Mouse (Mus musculus) heart, embryonic 16.5 days (tissue): ENCODE results near the gene Zfand2a. TPM values are rescaled to one million over a fixed set of nuclear protein-coding genes. Genes with fewer than 3 reads are reported as not detected.

Experiments
- ATAC-seq: fragments of 200-750 bp; cut with Nextera tagmentation; replicated peaks from 2 replicates; pipeline ENCODE4 v1.8.0; 2017; ENCODE audit warnings: moderate number of reproducible peaks; ENCODE audit not compliant: insufficient read depth, low FRiP score; ENCODE audit errors: extremely low read depth
- H3K27ac ChIP-seq: fragments of 300-500 bp; sonication (generic); 2 replicates; pipeline ENCODE4 v1.5.1; 2014; ENCODE audit warnings: mild to moderate bottlenecking, low read length, control low read depth, moderate library complexity
- H3K27me3 ChIP-seq: fragments of 300-500 bp; sonication (generic); 2 replicates; pipeline ENCODE4 v1.6.1; 2014; ENCODE audit warnings: low read length, mixed read lengths; ENCODE audit not compliant: control insufficient read depth, insufficient read depth
- H3K36me3 ChIP-seq: fragments of 300-500 bp; sonication (generic); 2 replicates; pipeline ENCODE4 v1.6.1; 2014; ENCODE audit not compliant: control insufficient read depth, insufficient read depth
- H3K4me1 ChIP-seq: fragments of 300-500 bp; sonication (generic); 2 replicates; pipeline ENCODE4 v1.6.1; 2014; ENCODE audit warnings: low read length, mixed read lengths; ENCODE audit not compliant: control insufficient read depth, insufficient read depth
- H3K4me2 ChIP-seq: fragments of 300-500 bp; sonication (generic); 2 replicates; pipeline ENCODE4 v1.6.1; 2014; ENCODE audit warnings: low read depth, mild to moderate bottlenecking, control low read depth, low read length
- H3K4me3 ChIP-seq: fragments of 300-500 bp; sonication (generic); 2 replicates; pipeline ENCODE4 v1.5.1; 2014; ENCODE audit warnings: mild to moderate bottlenecking, control low read depth, low read length
- H3K9ac ChIP-seq: fragments of 300-500 bp; sonication (generic); 2 replicates; pipeline ENCODE4 v1.6.1; 2014; ENCODE audit warnings: low read length, control low read depth
- H3K9me3 ChIP-seq: fragments of 300-500 bp; sonication (generic); replicated peaks from 2 replicates; pipeline ENCODE4 v1.6.1; 2016; ENCODE audit warnings: low read length; ENCODE audit not compliant: control insufficient read depth
- WGBS: fragments of 180-500 bp; shearing (Covaris S2); extraction: QIAGEN DNeasy Blood & Tissue Kit; methylation state at CpG from one replicate; pipeline ENCODE4 v1.1.7; 2014; 5-methylcytosine and 5-hydroxymethylcytosine counted together
- polyA plus RNA-seq: library from polyadenylated mRNA; unstranded; fragments of >200 nt; fragmentation: Nextera tagmentation; extraction: Ambion mirVana; gene quantifications from 2 replicates; pipeline ENCODE4 v1.2.1, GENCODE M21; 2015

The Zfand2a gene
- polyA plus RNA-seq, 1 experiment from 2014 or later, result 10.0 TPM

DNA sequence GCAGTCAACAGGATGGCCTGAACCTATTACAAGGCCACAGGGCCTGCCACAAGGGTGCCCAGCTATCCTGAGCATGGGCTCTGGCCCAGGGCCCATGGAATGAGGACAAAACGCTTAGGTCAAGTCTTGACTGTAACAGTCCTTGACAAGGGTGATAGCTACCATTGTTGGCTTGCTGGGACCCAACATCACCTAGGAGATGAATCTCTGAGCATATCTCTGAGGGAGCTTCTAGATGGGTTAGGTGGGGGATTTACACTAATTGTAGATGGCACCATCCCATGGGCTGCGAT lies 42.7 kb downstream of the Zfand2a start:
- no peak overlapping the region for H3K4me3 ChIP-seq
- no peak overlapping the region for H3K27ac ChIP-seq
- no peak for ATAC-seq
- H3K36me3 ChIP-seq, result no peaks in the 10 kb centered on the region
- 86% methylated on average over 2 of the region's 2 CpGs for WGBS
- no peak overlapping the region for H3K4me2 ChIP-seq
- no peaks in the 10 kb centered on the region for H3K9me3 ChIP-seq
- H3K27me3 ChIP-seq, result no peaks in the 10 kb centered on the region
- no peaks in the 10 kb centered on the region for H3K4me1 ChIP-seq
- no peak overlapping the region for H3K9ac ChIP-seq

GRCm38 (mm10) chr5:139440926-139441725 lies 43.2 kb downstream of the Zfand2a start:
- Histone ChIP-seq H3K36me3 (no peaks in the 10 kb centered on the region), H3K9me3 (no peaks in the 10 kb centered on the region), H3K4me2 (no peak overlapping the region), H3K27ac (no peak overlapping the region), H3K9ac (no peak overlapping the region), H3K4me3 (no peak overlapping the region), H3K27me3 (no peaks in the 10 kb centered on the region), H3K4me1 (no peaks in the 10 kb centered on the region)
- no peak for ATAC-seq
- 83% methylated on average over 11 of the region's 11 CpGs for WGBS

- no peaks in the 10 kb centered on the region for H3K9me3 ChIP-seq
- H3K4me3 ChIP-seq, result no peak overlapping the region
- H3K36me3 ChIP-seq, result no peaks in the 10 kb centered on the region
- H3K4me1 ChIP-seq, result no peaks in the 10 kb centered on the region
- H3K27ac ChIP-seq, result no peak overlapping the region
- WGBS, result 65% methylated on average over 5 of the region's 5 CpGs
- no peaks in the 10 kb centered on the region for H3K27me3 ChIP-seq
- H3K9ac ChIP-seq, result no peak overlapping the region
- no peak overlapping the region for H3K4me2 ChIP-seq
- no peak for ATAC-seq
Observed at GRCm38 (mm10) chr5:139440451-139440850, 43.9 kb downstream of the Zfand2a start.

DNA sequence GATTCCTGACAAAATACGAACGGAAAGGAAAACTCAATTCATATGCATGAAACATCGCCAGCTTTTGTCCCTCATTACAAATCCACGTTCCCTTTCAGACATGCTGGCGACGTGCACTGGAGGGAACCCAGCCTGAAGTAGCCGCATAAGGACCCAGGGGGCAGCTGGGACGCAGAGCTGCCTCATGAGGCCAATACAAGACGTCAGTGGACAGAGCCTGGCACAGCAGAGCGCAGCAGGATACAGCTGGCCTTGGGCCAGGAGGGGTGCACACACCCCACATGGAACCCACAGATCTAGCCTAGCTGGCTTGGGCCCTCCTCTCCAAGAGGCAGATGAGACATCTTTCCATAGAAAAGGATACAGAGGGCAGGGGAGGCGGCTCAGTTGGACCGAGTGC lies 45.9 kb downstream of the Zfand2a start:
- Histone ChIP-seq H3K4me2 (no peak overlapping the region), H3K9ac (no peak overlapping the region), H3K27ac (no peak overlapping the region), H3K27me3 (no peaks in the 10 kb centered on the region), H3K9me3 (no peaks in the 10 kb centered on the region), H3K36me3 (no peaks in the 10 kb centered on the region), H3K4me1 (no peaks in the 10 kb centered on the region), H3K4me3 (no peak overlapping the region)
- WGBS, result 88% methylated on average over 12 of the region's 12 CpGs
- no peak for ATAC-seq

DNA sequence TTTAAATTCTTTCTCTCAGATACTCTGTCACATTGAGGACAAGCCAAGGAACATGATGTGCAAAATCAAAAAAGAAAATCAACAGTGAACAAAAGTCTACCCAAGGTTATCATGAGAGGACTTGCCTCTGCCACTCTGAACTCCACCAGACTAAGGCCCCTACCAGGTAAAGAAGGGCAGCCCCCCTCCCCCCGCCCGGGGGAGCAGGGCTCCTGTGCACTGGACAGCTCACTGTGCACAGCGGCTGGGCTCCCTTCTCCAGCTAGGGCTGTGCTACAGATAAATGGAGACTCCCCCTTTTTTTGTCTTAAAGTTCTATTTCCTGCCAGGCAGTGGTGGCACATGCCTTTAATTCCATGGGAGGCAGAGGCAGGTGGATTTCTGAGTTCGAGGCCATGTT lies 46.6 kb downstream of the Zfand2a start:
- ATAC-seq, result no peak
- Histone ChIP-seq H3K27me3 (no peaks in the 10 kb centered on the region), H3K4me1 (no peaks in the 10 kb centered on the region), H3K27ac (no peak overlapping the region), H3K9me3 (no peaks in the 10 kb centered on the region), H3K36me3 (no peaks in the 10 kb centered on the region), H3K9ac (no peak overlapping the region), H3K4me2 (no peak overlapping the region), H3K4me3 (no peak overlapping the region)
- WGBS, result 83% methylated on average over 4 of the region's 4 CpGs

DNA sequence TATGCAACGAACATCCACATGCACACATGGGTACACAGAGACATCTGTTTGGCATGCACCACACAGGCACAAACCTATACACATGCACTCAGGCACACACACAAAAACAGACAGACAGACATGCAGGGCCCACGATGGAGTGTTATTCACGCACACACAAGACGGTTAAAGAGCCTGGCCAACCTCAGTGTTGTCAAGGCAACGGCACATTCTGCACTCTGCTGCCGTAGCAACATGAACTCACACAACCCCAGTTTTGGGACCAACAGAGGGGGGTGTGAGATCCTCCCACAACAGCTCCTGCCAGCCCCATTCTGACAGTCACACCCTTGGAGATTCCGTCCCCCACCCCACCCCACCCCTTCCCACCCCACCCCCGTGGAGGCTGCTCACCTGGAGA lies 49.4 kb downstream of the Zfand2a start:
- Histone ChIP-seq H3K4me3 (no peak overlapping the region), H3K27me3 (0 out of 2 replicates have a peak, but pooled peaks cover 2% of the 10 kb centered on the region), H3K9ac (no peak overlapping the region), H3K36me3 (no peaks in the 10 kb centered on the region), H3K27ac (no peak overlapping the region), H3K9me3 (no peaks in the 10 kb centered on the region), H3K4me2 (no peak overlapping the region), H3K4me1 (peaks cover 6% of the 10 kb centered on the region)
- no peak for ATAC-seq
- WGBS, result 66% methylated on average over 8 of the region's 8 CpGs

DNA sequence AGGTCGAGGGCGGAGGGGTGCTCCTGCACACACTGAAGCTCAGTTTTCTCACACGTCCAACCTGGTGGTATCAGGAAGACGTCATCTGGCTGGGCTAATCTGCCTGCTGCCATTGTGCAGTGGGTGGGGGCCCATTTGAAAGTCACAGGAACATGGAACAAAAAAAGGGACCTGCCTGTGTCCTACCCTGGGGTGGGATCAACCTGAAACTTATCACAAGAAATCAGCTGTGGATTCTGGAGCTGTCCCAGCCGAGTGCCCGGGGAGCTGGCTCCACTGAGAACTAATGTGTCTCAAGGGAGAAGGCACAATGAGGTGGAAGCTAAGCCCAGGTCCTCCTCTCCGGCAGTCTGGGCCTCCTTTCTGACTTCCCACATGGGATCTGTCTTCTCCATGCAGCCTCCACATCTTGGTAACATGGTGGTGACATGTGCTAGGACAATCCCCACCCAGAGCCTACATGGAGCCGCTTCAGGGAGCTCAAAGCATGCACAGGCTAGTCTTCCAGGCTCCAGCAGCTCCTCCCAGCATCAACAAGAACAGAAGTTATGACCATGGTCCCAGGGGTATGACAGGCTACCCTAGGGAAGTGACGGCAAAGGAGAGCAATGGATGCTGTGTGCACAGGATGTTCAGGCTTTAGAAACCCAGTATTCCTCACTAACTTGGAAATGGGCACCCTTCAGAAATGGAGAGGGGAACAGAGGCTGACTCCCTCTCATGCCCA lies 50.3 kb downstream of the Zfand2a start:
- Histone ChIP-seq H3K4me3 (no peak overlapping the region), H3K27me3 (0 out of 2 replicates have a peak, but pooled peaks cover 2% of the 10 kb centered on the region), H3K9me3 (no peaks in the 10 kb centered on the region), H3K4me2 (no peak overlapping the region), H3K4me1 (peaks cover 12% of the 10 kb centered on the region), H3K36me3 (no peaks in the 10 kb centered on the region), H3K9ac (no peak overlapping the region), H3K27ac (no peak overlapping the region)
- 67% methylated on average over 9 of the region's 9 CpGs for WGBS
- ATAC-seq, result no peak

- Histone ChIP-seq H3K9me3 (no peaks in the 10 kb centered on the region), H3K36me3 (no peaks in the 10 kb centered on the region), H3K9ac (no peak overlapping the region), H3K27ac (no peak overlapping the region), H3K4me1 (peaks cover 14% of the 10 kb centered on the region), H3K4me2 (no peak overlapping the region), H3K4me3 (no peak overlapping the region), H3K27me3 (0 out of 2 replicates have a peak, but pooled peaks cover 2% of the 10 kb centered on the region)
- 73% methylated on average over 7 of the region's 7 CpGs for WGBS
- ATAC-seq, result no peak
Observed at GRCm38 (mm10) chr5:139432747-139433508, 51.4 kb downstream of the Zfand2a start.

- Histone ChIP-seq H3K27me3 (0 out of 2 replicates have a peak, but pooled peaks cover 2% of the 10 kb centered on the region), H3K4me1 (peaks cover 16% of the 10 kb centered on the region), H3K9ac (no peak overlapping the region), H3K4me3 (no peak overlapping the region), H3K27ac (no peak overlapping the region), H3K9me3 (no peaks in the 10 kb centered on the region), H3K4me2 (no peak overlapping the region), H3K36me3 (no peaks in the 10 kb centered on the region)
- 83% methylated on average over 6 of the region's 6 CpGs for WGBS
- no peak for ATAC-seq
Observed at GRCm38 (mm10) chr5:139432333-139432732, 52.0 kb downstream of the Zfand2a start.
